Mouse (Mus musculus) MEL-GATA-1-ER (cell line): ENCODE data around the gene Magix.

Experiments
- DNase-seq: peaks from one replicate; pipeline ENCODE4 v3.0.0-alpha.2; 2012; ENCODE audit warnings: low read depth; ENCODE audit errors: extremely low read depth

The Magix gene

DNA sequence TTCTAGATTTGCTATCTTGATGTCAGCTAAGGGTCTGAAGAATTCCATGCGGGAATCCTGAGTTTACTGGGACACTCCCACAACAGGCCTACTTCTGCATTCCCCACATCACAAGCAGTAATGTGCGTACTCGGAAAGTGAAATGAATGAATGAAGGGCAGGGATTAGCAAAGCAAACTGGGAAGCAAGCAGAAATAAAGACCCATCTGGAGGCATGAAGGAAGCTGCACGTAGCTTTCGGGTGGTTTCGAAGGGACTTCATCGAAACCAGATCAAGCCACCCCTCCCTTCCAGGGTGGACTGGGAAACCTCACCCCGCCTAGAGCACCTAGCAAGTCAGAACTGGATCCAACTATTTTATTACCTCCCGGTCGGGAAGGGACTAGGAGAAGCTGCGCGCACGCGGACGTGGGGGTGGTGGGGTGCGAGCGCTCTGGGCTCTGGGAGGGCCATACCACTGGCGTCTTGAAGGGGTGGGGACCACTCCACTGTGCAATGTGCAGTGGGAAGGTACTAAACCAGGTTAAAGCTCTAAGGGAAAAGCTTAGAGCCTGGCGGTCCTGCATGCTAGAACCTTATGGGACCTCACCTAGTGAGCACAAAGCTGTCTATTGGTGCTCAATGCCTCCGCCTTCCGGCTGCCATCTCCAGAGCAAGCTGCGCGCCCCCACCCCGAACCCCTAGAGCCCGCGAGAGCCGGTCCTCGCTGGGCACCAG is 6.6 kb downstream of the Magix start:
- no peak for DNase-seq

DNA sequence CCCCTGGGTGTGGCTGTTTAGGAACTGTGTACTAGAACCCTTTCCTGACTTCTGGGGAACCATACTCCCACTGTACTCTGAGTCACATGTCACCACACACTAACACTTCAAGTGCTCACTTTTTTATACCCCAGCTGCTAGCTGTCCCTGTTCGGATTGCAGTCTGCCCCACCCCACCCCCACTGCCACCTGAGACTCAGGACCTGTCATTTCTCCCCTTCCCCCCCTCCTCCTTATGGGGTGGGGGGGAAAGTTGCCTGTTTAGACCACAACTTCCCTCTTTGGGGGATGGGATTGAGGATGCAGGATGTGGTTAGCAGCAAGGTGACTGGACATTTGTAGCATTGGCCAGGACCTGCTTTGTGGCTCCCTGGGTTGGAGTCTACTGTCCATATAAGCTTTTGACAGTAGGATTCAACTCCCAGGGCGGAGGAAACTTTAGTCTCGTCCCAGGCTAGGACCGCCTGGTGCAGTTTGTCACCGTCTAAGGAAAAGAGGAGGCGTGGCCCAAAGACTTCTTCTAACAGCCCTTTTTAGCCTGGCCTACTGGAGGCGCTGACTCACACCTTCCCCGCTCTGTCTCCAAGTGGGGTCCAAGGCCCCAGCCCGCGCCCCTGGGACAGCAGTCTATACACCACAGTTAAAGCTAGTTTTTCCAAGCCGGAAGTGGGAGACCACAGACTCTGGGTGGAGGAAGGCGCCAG is 7.3 kb downstream of the Magix start:
- peak; percentile 56 for DNase-seq

DNA sequence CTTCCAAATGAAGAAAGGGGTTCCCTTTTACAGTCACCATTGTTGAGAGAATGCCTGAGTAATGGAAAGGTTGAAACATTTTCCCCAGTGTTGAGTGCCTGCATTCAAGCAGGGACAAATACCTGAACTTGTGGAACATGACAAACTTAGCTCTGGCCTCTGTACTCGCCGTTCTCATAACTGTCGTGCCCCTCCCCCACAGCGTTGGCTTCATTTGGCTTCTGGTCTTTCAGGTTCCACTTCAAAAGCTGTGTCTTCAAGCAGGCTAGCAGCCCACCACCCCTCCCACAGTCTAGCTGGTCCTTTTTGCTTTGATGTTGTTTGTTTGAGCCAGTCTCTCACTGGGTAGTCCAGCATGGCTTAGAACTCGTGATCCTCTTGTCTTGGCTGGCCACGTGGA is 8.3 kb downstream of the Magix start:
- no peak for DNase-seq

DNA sequence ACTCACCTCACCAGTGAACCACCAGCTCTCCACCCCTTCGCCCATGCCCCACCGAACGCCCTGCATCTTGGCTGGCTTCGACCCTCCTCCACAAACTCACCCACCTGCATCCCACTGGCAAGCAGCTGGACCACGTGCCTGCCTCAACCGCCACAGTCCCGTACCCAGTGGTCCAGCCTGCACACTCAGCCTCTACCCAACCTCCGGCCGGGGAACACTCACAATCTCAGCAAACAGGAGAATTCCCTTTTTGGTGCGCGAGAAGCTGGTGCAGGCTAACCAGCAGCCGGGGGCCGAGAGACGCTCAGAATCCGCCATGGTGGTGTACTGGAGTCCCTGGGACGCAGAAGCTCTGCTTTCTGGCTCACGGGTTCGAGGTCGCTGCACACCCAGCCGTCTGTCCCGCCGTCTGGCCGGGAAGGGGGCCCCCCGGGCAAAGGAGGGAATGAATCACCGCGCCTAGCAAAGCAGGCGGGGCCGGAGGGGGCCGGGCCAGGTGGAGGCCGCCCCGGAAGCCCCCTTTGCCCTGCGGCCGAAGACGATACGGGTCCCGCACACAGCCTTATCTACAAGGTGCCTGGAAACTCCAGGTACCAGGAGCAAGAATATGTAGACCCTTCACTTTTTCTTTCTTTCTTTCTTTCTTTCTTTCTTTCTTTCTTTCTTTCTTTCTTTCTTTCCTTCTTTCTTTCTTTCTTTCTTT is 10.0 kb downstream of the Magix start, which contains the start of gene Plp2:
Gene Plp2, minus strand, starts transcription at position 470 of the 703 bp plus-strand sequence.
- no peak for DNase-seq

DNA sequence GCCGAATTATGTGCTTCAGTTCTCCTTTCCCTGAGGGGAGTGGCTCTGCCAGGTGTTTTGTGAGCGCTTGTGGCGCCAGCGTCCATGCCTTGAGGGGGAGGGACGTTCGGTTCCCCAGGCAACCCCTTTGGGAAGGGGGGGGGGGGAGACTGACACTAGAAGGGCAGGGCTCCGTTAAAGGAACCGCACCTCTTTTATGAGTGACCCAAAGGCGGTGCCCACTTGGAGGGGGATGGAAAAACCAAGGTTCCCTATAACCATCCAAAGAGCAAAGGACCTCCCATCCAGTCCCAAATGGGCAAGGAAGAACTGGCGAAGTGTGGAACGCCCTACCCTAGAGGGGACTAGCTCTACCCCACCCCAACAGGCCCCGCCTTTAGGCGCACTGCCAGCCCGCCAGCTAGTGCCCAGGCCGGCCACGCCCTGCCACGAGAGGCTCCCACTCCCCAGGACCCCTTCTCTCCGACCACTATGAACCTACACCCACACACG is 10.6 kb downstream of the Magix start:
- peak; percentile 66 for DNase-seq

DNA sequence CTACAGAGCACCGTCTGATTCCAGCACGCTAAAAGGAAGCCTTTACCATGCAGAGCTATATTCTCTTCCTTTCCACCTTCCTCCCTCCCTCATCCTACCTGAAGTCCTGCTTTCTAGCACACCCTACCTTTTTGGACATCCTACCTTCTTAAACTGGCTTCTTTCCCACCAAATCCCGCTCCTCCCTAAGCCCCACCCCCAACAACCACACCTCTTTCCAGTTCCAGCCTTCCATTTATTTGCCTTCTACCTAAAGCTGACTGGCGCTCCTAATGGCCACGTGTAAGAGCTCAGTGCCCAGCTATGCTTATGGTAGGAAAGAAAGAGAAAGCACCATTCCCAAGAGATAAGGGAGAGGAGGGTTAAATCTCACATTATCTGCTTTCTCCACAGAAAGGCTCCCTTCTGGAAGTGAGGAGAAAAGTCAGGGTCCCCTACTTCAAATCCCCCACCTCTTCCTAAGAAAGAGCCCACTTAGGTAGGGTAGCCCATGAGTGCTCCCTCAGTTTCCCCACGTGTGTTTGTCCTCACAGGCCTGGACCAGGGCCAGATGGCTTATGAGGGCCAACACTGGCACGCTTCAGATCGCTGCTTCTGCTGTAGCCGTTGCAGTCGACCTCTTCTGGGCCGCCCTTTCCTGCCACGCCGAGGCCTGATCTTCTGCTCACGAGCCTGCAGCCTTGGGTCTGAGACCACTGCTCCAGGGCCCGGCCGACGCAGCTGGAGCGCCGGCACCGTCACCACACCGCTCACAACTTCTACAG is 15.1 kb downstream of the Magix start:
- DNase-seq = no peak

DNA sequence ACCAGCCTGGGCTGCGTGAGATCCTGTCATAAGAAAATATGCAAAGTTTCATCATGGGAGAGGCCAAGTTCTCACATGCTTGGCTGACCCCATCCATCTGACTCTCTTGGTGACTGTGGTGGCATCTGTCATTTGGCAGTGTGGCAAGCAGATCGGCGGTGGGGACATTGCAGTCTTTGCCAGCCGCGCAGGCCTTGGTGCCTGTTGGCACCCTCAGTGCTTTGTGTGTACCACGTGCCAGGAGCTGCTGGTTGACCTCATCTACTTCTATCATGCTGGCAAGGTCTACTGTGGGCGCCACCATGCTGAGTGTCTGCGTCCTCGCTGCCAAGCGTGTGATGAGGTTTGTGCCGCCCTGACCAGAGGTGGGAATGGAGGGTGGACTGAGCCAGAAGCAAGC is 16.3 kb downstream of the Magix start:
- DNase-seq = no peak

DNA sequence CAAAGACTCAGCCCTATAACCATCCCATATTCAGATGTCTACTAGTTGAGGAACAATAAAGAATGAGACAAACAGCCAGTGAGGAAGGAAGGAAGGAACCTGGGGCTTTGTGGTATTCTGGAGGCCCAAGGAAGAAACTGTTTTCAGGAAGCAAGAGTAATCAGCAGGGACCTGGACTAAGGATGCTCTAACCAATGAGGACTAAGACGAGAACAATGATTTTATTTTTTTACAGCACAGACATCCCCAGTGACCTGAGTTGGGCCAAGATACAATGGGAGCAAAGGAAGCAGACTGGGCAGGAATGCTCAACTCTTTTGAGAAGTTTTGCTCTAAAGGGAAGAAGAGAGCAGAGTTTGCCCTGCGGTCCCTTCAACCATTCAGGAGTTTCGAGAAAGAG is 18.1 kb downstream of the Magix start:
- DNase-seq = no peak

DNA sequence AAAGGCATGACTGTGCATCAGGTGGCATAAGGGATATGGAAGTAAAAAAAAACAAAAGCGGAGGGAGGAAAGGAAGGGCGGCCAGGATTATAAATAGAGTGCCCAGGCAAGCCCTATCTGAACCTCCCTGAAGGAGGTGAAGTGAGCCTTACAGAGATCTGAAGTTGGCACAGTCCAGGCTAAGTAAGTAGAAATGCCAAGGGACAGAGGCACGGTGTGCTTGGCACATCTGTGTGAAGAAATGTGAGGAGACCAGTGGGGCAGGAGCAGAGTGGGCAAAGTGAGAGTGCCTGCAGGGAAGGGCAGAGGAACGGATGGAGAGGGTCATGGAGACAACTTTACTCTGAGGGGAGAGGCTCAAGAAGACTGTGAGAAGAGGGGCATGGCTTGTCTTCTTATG is 20.0 kb downstream of the Magix start:
- DNase-seq = no peak

DNA sequence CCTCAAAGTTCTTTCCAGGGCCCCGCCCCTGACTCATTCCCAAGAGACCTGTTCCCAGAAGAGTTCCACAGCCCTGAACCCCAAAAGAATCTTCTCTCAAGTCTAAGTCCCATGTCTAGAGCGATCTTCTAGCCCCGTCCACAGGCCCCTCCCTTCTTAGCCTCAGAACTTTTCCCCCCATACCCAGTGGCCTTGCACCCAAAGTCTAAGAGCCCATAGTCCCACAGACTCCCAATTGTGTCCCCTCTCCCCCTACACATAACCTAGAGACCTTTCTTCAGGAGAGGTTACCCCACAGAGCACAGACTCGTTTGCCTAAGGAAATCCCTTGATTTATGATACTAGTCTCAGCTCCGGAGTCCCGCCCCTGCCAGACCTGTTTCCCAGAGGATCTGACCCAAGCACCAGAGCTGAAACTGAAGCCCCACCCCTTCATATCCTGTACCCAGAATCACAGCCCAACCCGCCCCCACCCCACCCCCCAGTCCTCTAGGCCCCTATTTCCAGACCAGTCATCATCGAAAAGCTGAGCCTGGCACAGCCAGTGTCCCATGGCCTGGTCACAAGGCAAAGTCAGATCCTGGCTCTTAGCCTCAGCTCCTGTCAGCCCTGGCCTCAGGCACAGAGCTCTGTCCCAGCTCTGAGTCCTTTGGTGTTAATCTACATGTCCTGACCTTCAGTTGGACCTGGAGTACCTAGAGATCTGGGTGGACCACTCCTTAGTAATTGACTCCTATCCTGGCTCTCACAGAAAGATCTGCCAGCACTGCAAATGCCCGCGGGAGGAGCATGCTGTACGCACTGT is 22.1 kb downstream of the Magix start:
- DNase-seq = no peak

DNA sequence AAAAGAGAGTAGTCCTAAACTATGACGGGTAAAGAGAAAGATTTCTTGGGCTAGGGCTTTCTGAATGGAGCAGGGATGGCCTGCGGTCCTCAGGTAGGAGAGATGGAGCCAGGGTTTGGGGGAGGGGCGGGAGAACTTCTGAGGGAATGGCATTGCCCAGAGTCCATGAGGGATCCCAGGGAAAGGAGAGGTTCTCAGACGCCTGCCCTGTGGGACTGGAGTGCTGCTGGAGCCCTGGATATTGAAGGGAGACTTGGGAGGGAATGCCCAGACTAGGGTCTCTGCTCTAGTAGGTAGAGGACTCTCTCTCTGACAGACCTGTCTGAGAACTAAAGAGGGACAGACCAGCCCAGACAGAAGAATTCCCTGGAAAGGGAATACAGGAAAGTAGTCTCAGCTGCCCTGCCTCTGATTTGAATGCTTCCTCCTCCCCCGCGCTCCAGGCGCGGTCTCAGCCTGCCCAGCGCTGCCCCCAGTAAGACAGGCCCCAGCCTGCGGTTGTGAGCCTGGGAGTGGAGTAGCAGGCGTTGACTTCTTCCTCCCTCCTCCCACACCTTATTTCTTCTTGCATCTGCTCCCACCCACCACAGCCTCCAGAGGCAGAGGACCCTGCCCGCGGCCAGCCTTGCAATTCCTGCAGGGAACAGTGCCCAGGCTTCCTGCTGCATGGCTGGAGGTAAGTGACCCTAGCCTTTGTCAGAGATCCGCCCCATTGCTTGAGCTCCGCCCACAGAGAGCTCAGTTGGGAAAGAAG is 22.8 kb downstream of the Magix start:
- DNase-seq = no peak

DNA sequence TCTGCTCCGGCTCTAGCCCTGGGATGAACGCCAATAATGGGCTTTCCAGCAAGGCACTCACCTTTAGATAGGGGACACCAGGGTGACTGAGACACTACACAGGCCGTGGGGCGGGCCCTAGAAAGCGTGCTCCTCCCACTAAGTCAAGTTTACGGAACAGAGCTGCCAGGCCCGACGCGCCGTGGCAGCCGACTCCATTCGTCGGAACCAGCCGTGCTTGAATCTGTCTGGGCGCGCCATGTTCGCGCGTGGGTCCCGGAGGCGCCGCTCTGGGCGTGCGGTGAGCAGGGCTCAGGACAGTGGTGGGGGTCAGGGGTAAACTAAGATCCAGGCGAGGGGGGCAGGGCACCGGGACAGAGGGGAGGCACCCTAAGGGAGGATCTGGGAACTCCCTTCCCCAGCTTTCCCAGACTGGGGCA is 23.8 kb downstream of the Magix start, which contains the start of gene Prickle3:
Gene Prickle3, plus strand, starts transcription at position 40 of the 419 bp plus-strand sequence.
- DNase-seq = no peak

DNA sequence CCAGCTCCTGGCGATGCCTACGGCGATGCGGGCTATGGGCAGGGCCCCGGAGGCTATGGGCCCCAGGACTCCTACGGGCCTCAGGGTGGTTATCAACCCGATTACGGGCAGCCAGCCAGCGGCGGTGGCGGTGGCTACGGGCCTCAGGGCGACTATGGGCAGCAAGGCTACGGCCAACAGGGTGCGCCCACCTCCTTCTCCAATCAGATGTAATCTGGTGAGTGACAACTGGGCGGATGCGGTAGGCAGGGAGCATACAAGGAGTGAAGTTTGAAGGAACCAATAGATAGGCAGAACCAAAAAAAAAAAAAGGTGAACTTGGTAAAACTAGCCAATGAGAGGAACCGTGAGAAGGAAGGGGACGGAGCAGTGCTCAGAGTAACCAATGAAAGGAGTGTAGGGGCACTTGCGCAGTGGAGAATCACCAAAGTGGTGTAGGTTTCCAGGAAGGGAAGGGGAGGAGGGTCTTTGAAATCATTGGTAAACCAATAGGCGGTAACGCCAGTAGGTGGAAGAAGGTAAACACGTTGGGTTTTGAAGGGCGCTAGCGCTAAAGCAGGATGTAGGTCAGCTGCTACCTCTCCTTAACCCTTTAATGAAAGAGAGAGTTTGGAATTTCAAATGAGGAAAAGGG is 32.3 kb downstream of the Magix start:
- DNase-seq = peak; percentile 99

DNA sequence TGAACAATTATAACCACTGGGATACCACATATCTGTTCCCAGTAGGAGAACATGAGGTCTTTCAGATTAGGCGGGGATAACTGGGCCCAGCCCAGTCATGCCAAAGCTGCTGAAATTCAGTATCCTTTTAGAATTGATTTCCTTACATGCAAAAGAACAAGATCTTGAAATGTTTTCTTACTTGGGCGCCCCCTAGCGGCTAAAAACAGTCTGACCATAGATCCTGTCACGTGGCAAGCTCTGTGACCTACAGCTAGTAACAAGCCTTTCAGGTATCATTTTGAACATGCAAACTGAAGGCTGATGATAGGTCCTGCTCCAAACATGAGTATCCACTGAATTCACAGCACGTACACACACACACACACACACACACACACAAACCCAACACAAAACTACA is 35.7 kb downstream of the Magix start:
- DNase-seq = peak; percentile 72

DNA sequence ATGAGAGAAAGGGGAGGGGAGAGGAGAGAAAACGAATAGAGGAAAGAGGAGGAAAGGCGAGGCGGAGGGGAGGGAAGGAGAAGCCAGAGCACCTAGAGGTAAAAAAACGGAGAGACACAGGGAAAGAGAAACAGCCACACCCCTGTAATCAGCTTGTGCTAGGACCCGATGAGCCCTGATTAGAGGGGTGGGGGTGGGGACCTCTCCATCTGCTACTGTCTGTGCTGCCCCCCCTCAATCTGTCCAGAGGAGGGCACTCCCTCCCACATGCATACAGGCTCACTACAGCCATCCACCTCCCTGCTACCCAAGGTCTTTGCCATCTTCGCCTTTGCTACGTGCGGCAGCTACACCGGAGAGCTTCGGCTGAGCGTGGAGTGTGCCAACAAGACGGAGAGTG is 40.3 kb downstream of the Magix start:
- no peak for DNase-seq

DNA sequence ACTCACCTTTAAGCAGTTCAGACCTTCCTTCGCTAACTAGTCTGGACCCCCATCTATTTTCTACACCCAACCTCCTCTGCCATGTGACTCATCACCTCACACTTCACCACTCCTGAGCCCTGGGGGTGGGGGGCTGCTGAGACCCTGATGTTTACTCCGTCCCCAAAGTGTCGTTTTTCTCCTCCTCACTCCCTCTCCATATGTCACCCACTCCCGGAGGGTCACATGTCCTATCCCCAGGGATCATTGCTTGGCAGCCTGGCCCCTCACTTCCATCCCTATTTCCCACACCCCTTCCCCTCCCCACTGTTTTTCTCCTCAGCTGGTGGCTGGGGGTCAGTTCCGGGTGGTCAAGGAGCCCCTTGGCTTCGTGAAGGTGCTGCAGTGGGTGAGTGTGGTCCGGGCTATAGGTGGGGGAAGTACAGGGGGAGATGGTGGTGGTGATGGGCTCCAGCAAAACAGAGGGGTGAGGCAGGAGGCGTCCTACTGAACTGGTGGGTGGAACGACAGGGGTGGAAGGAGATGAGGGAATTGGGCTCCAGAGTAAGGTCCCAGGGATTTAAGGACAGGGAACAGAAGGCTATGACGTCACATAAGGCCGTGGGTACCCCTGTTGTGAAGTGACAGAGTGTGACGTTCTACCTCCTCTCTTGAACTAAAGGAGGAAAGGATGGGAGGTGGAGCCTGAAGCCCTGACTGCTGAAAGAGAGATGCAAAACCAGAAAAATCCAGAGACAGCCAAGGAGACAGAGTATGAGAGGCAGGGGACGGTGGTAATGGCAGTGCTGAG is 41.3 kb downstream of the Magix start:
- DNase-seq = no peak

DNA sequence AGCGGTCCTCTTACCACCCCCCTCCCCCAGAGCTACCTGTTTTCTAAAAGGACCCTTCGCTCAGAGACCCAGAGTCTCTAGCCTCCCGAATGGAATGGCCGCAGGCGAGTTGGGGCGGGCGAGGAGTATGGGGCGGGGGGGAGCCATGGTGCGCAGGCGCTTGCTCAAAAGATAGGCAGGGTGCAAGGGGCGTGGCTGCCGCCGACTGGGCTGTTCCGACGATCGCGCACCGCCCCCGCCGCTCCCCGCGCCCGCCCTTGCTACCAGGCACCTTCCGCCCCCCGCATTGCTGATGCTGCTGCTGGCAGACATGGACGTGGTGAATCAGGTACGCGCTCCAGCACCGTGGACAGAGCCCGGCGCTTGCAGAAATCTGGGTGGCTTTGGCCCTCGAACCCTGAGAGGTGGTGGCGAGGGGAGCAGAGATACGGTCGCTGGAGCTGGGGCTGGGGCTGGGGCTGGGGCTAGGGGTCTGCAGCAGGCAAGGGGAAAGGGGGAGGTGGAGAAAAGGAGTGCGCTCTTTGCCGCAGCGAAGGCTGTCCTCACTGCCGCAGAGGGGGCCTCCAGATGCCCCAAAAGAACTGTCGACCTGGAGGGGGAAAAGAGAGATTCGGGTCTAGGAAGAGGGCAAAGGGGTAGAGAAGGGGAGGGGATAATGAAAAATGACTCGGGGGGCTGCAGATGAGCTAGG is 42.5 kb downstream of the Magix start, which contains the start of gene Syp:
Gene Syp, plus strand, starts transcription at position 71 of the 691 bp plus-strand sequence.
- peak; percentile 71 for DNase-seq

DNA sequence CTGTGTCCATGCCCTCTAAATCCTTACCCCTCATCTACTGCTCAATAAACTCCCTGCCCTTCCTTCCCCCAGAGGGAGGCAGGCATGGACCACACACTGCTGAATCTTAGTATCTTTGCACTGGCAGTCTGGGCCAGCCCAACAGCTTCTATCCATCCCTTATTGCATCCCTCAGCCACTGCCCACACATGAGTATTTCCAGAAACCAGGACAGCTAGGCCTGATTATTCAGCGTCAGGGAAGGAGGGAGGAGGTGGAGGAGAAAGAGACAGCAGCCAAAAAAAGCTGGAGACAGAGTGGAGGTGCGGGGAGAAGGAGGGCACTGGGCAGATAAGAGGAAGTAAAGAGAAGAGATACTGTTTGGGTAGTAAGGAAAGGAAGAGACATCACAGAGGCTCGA is 46.0 kb downstream of the Magix start:
- DNase-seq = no peak
